Mouse (Mus musculus) retina, postnatal 1 day (tissue): Measurements from ENCODE around the gene Slc16a3.

Source experiments
- DNase-seq: peaks from one replicate; pipeline ENCODE4 v3.0.0-alpha.2; 2012

Slc16a3 gene

GRCm38 (mm10) chr11:120948861-120949851 is 876 bp downstream of the Slc16a3 start:
- DNase-seq, result peak; percentile 83

- no peak for DNase-seq
These were observed 1.6 kb downstream of the Slc16a3 start for GRCm38 (mm10) chr11:120949863-120950262.

GRCm38 (mm10) chr11:120950281-120951202 is 2.3 kb downstream of the Slc16a3 start:
- DNase-seq, result peak; percentile 96

- no peak for DNase-seq
These were observed 3.0 kb downstream of the Slc16a3 start for GRCm38 (mm10) chr11:120951237-120951636.

- DNase-seq, result peak; percentile 47
These were observed 3.8 kb downstream of the Slc16a3 start for GRCm38 (mm10) chr11:120951731-120952730.

- DNase-seq, result no peak
These were observed 6.7 kb downstream of the Slc16a3 start for GRCm38 (mm10) chr11:120954936-120955335.

GRCm38 (mm10) chr11:120955701-120956100 is 7.4 kb downstream of the Slc16a3 start:
- DNase-seq, result no peak

- no peak for DNase-seq
These were observed 8.8 kb downstream of the Slc16a3 start for GRCm38 (mm10) chr11:120957052-120957451.

- no peak for DNase-seq
These were observed 9.5 kb downstream of the Slc16a3 start for GRCm38 (mm10) chr11:120957731-120958257.

GRCm38 (mm10) chr11:120959066-120959465 is 10.8 kb downstream of the Slc16a3 start:
- no peak for DNase-seq

GRCm38 (mm10) chr11:120959564-120959963 is 11.3 kb downstream of the Slc16a3 start:
- no peak for DNase-seq

GRCm38 (mm10) chr11:120960248-120960647 is 12.0 kb downstream of the Slc16a3 start:
- no peak for DNase-seq

- no peak for DNase-seq
These were observed 13.3 kb downstream of the Slc16a3 start for GRCm38 (mm10) chr11:120961594-120961993.

GRCm38 (mm10) chr11:120962050-120962771 is 13.9 kb downstream of the Slc16a3 start:
- DNase-seq, result no peak

GRCm38 (mm10) chr11:120962909-120963308 is 14.6 kb downstream of the Slc16a3 start:
- no peak for DNase-seq

- peak; percentile 64 for DNase-seq
These were observed 16.2 kb downstream of the Slc16a3 start for GRCm38 (mm10) chr11:120964195-120965157.

GRCm38 (mm10) chr11:120965587-120965986 is 17.3 kb downstream of the Slc16a3 start:
- no peak for DNase-seq

GRCm38 (mm10) chr11:120969742-120970141 is 21.5 kb downstream of the Slc16a3 start:
- no peak for DNase-seq

GRCm38 (mm10) chr11:120971237-120971636 is 23.0 kb downstream of the Slc16a3 start:
- DNase-seq, result no peak

- DNase-seq, result no peak
These were observed 25.0 kb downstream of the Slc16a3 start for GRCm38 (mm10) chr11:120973318-120973717.
